Mouse (Mus musculus) brain, embryonic 14.5 days (tissue): ENCODE data around the gene Cerk. TPM values are rescaled to one million over a fixed set of nuclear protein-coding genes. Genes with fewer than 3 reads are reported as not detected.

Source experiments
- DNase-seq: peaks from one replicate; pipeline ENCODE4 v3.0.0-alpha.2; 2011; ENCODE audit warnings: low read depth
- CTCF ChIP-seq: fragments of 200-500 bp; IDR thresholded peaks from 2 replicates; pipeline ENCODE4 v1.5.1; 2012; ENCODE audit warnings: inconsistent platforms, mild to moderate bottlenecking, moderate library complexity, borderline replicate concordance; ENCODE audit not compliant: insufficient read depth, insufficient read length; ENCODE audit errors: extremely low read depth
- POLR2A ChIP-seq: fragments of 200-500 bp; IDR thresholded peaks from 2 replicates; pipeline ENCODE4 v1.6.1; 2012; ENCODE audit warnings: mild to moderate bottlenecking, inconsistent platforms, borderline replicate concordance; ENCODE audit not compliant: poor library complexity, insufficient read depth, insufficient read length, severe bottlenecking; ENCODE audit errors: extremely low read depth
- polyA plus RNA-seq: library from polyadenylated mRNA; depleted of rRNA; stranded (reverse); fragments of >200 nt; gene quantifications from 2 replicates; pipeline ENCODE4 v1.2.3, GENCODE M21; 2012

The Cerk gene
- polyA plus RNA-seq, 1 experiment, result 32.0 TPM

- TF ChIP-seq POLR2A, result no peak
- no peak for TF ChIP-seq CTCF
- no peak for DNase-seq
These were observed 8.9 kb downstream of the Cerk start for GRCm38 (mm10) chr15:86176771-86177702.

DNA sequence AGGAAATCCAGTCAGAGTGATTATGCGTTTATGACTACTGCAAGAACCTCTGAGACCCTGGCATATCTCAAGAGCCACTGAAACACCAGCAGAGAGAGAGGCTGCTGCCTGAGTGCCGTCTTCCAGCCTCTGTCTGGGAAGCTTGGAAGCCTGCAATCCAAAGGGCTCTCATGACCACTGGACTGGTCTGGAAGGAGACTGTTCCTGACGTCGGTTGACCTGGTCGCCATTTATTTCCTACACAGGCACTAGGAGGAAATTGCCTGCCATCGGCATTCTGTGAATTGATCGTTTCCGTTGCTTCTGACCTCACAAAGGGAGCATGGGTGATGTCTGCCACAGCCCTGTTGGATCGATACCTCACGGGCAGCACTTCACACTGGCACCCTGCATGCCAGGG, 9.8 kb downstream of the Cerk start:
- no peak for TF ChIP-seq POLR2A
- TF ChIP-seq CTCF, result no peak
- DNase-seq, result no peak

DNA sequence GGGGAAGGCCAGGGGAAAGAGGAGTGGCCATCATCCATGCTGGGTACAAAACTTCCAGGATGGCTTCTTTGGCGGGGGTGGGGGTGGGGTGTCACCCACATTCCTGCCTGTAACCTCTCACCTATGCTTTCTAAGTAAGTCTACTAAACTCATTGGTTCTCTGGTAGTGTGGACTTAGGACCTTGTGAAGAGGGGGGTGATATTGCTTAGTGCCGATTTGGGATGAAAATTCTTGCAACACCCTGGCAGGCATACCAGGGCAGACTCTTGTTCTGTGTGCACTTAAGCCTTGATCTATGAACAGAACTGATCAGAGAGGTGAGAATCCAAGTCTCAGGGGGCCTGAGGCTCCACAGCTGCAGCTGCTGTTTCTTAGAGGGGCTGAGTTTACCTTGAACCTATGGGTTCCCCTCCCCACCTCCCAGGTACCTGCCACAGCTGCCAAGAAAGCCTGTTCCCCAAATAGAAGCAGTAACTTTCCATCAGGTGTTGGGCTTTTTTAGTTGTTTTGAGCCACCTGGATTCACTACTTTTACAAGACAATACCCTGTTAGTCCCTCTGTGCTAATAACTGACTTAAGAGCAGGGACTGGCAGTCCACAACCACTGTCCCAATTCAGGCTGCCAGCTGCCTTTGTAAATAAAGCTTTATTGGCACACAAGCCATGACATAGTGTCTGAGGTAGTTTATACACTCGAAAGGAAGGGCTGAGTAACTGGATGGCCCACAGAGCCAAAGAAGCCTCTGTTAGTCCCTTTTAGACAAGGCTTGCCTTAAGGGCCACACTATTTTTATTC, 10.5 kb downstream of the Cerk start:
- TF ChIP-seq CTCF, result no peak
- no peak for TF ChIP-seq POLR2A
- DNase-seq, result no peak

GRCm38 (mm10) chr15:86173136-86173985, 12.6 kb downstream of the Cerk start:
- TF ChIP-seq POLR2A (no peak), CTCF (no peak)
- DNase-seq, result no peak

DNA sequence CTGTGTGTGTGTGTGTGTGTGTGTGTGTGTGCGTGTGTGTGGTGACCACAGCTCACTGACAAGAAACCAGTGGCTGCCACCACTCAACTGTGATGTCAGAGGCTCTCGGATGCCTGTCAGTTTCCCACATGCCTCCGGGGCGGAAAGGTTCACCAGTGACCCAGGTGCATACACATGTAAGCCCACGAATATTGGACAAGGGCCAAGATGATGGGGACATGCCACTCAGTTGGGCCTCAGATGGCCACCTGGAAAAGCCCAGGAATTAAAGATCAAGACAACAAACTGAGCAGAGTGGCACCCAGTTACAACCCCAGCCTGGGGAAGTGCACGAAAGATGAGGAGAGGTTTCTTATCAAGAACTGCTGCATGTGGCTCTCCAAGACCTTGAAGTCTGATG, 13.4 kb downstream of the Cerk start:
- TF ChIP-seq CTCF (no peak), POLR2A (no peak)
- no peak for DNase-seq

DNA sequence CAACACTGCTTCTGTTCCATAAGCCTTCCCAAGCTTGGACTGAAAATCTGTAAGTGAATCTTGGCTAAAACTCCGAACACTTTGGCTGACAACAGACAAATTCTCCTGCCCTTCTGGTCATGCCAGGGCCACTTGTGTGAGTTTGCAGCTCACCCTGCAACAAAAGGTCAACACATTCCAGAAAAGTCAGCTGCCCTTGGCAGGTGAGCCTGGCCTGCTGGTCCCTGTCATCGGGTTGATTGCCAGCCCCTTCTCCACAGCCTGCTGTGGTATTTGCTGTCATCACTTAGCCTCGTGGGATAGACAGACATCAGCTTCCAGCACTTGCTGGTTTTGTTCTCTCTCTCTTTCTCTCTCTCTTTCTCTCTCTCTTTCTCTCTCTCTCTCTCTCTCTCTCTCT, 13.8 kb downstream of the Cerk start:
- no peak for DNase-seq
- no peak for TF ChIP-seq POLR2A
- no peak for TF ChIP-seq CTCF

- DNase-seq, result no peak
- TF ChIP-seq POLR2A, result no peak
- TF ChIP-seq CTCF, result no peak
These were observed 14.6 kb downstream of the Cerk start for GRCm38 (mm10) chr15:86171316-86171715.

DNA sequence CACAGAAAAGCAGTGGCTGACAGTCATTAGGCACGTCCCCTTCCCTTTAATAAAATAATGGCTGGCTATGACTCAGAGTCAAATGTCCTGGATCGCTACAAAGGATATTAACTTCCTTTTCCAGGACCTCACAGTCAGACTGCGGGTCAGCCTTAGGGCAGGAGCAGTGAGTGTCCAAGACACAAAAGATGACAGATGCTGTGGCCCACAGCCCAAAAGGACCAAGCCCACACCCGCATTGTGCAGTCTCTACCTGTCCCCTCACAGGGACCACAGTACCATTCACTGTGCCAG, 16.2 kb downstream of the Cerk start:
- no peak for TF ChIP-seq CTCF
- TF ChIP-seq POLR2A, result no peak
- no peak for DNase-seq

DNA sequence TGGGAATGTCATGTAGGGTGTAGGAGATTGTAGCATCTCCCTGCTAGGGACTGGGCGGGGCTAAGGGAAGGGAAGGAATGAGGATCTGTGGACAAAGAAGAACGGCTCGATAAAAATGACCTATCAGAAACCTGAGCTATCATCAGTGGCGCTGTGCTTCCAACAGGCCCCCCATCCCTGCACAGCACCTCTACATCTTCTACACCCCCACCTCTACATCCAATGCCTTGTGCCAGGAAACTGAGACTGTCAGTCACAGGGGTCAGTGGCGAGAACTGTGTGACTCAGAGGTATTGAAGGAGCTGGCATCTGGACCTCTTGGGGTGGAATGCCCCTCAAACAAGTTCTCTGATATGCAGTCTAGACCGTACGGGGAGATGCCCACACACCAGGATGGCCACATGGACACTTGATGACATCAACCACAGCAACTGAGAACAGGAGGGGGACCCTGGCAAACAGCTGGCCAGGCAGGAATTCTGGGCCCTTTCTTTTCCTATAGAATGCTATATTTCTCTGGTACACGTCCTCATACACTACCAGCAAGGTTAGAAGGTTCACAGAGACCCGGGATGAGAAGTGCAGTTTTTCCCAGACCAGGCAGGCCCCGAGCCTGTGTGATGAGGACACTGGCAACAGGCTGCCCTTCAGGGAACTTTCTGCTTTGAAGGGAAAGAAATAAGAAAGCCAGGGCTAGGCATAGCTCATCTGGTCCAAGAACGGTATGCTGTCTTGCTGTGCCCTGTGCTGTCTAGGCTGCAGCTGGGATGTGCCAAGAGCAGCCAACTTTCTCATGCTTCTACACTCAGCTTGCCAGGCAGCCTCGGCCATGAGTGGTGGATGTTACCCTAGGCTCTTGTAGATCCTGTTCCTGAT, 16.8 kb downstream of the Cerk start:
- DNase-seq, result no peak
- TF ChIP-seq CTCF, result no peak
- TF ChIP-seq POLR2A, result no peak

- peak; percentile 41 for DNase-seq
- TF ChIP-seq CTCF, result no peak
These were observed 17.5 kb downstream of the Cerk start for GRCm38 (mm10) chr15:86168505-86168867.
